Mouse (Mus musculus): ENCODE results near the gene Vps37c.

- TF ChIP-seq CTCF (IDR thresholded peaks at IDR 0.05; ENCODE audit: low read depth) = no peak
- no peak for TF ChIP-seq EP300 (IDR thresholded peaks at IDR 0.05; ENCODE audit: low read depth)
These were observed 15.3 kb upstream of the Vps37c start for GRCm38 (mm10) chr19:10673275-10673674.

Measured in heart, postnatal 0 days (tissue).